Mouse (Mus musculus) lung, embryonic 14.5 days (tissue): ENCODE data around the gene Syk. TPM values are rescaled to one million over a fixed set of nuclear protein-coding genes. Genes with fewer than 3 reads are reported as not detected.
A peak's percentile ranks its signal among the peaks of the same experiment; 100 is the strongest.

ENCODE experiments used
- ATAC-seq: fragments of 200-750 bp; cut with Nextera tagmentation; 2 replicates; pipeline ENCODE4 v1.8.0; 2017; ENCODE audit warnings: mild to moderate bottlenecking, moderate TSS enrichment, moderate library complexity; ENCODE audit not compliant: insufficient read depth
- DNase-seq: peaks from one replicate; pipeline ENCODE4 v3.0.0-alpha.2; 2015
- H3K27ac ChIP-seq: fragments of 300-500 bp; sonication (generic); 2 replicates; pipeline ENCODE4 v1.5.1; 2014; ENCODE audit warnings: low read depth, mild to moderate bottlenecking, moderate library complexity
- H3K27me3 ChIP-seq: fragments of 300-500 bp; sonication (generic); 2 replicates; pipeline ENCODE4 v1.6.1; 2014; ENCODE audit warnings: low read length, control low read depth; ENCODE audit not compliant: insufficient read depth
- H3K36me3 ChIP-seq: fragments of 300-500 bp; sonication (generic); 2 replicates; pipeline ENCODE4 v1.6.1; 2014; ENCODE audit warnings: control low read depth; ENCODE audit not compliant: insufficient read depth
- H3K4me1 ChIP-seq: fragments of 300-500 bp; sonication (generic); 2 replicates; pipeline ENCODE4 v1.6.1; 2014; ENCODE audit warnings: antibody characterized with exemption, control low read depth; ENCODE audit not compliant: insufficient read depth
- H3K4me2 ChIP-seq: fragments of 300-500 bp; sonication (generic); 2 replicates; pipeline ENCODE4 v1.6.1; 2014; ENCODE audit warnings: mild to moderate bottlenecking
- H3K4me3 ChIP-seq: fragments of 300-500 bp; sonication (generic); 2 replicates; pipeline ENCODE4 v1.5.1; 2014; ENCODE audit warnings: low read depth, low read length
- H3K9ac ChIP-seq: fragments of 300-500 bp; sonication (generic); 2 replicates; pipeline ENCODE4 v1.6.1; 2014
- H3K9me3 ChIP-seq: fragments of 300-500 bp; sonication (generic); 2 replicates; pipeline ENCODE4 v1.6.1; 2016; ENCODE audit warnings: low read depth, low read length, control low read depth
- CTCF ChIP-seq: IDR thresholded peaks from 2 replicates; pipeline ENCODE4 v1.5.1; 2016; ENCODE audit warnings: antibody characterized with exemption, low read depth
- WGBS: fragments of 180-500 bp; shearing (Covaris S2); extraction: QIAGEN DNeasy Blood & Tissue Kit; methylation state at CpG from one replicate; pipeline ENCODE4 v1.1.7; 2014; 5-methylcytosine and 5-hydroxymethylcytosine counted together
- polyA plus RNA-seq: library from polyadenylated mRNA; unstranded; fragments of >200 nt; fragmentation: Nextera tagmentation; extraction: Ambion mirVana; gene quantifications from 2 replicates; pipeline ENCODE4 v1.2.1, GENCODE M21; 2014

Gene Syk
- polyA plus RNA-seq, 1 experiment from 2014 or later: 6.6 TPM

DNA sequence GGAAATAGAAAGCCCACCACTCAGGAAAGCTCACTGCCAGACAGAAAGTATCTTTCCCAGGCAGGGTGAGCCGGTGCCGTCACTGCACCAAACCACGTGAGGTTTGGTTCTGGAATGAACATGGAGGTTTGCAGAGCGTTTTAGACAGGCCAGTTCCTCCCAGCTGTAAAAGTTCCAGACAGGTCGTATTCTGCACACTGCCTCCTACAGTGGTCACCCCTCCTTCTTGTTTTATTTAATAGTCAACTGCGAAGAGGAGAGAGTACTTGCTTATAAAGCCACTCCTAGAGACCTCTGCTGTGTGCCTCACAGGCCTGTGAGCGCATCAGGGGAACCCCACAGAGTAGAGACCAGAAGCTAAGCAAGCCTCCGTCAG, 69.3 kb downstream of the Syk start:
- Histone ChIP-seq H3K27ac (no peak overlapping the region), H3K4me1 (no peaks in the 10 kb centered on the region), H3K9ac (no peak overlapping the region), H3K27me3 (no peaks in the 10 kb centered on the region), H3K36me3 (no peaks in the 10 kb centered on the region), H3K4me3 (no peak overlapping the region), H3K9me3 (no peaks in the 10 kb centered on the region), H3K4me2 (no peak overlapping the region)
- no peak for DNase-seq
- no peak for ATAC-seq
- 82% methylated on average over 8 of the region's 8 CpGs for WGBS
- no peak for TF ChIP-seq CTCF

DNA sequence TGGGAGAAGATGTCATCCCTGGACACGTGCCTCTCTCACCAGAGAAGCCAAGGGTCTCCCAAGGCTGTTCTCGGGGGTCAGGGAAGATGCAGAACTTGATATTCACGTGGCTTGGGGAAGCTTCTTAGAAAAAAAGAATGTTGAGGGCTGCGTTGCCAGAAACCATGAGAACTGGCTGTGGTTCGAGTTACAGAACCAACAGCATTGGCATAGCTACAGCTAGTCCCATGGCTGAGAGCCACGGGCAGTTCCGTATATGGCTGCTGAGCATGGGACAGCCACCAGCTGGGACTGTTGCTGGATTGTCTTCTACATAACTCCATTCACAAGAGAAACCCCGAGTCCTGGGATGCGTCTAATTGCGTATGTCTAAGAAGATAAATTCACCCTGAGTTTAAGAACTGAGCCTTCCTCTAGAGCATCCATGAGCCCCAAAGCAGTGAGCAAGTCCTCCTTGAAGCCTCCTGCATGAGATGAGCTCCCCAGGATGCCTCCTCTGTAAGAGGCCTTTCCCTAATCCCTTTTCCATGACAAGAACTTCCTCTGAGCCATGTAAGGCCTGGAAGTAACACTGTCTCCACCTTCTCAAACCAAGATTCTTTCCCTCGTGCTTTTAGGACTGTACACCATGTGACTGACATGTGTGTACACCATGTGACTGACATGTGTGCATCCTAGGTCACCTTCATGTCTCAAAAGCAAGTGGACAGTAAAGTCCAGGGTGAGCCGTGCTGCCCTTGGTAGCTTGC, 71.3 kb downstream of the Syk start:
- TF ChIP-seq CTCF: no peak
- Histone ChIP-seq H3K27ac (no peak overlapping the region), H3K27me3 (no peaks in the 10 kb centered on the region), H3K9me3 (no peaks in the 10 kb centered on the region), H3K9ac (no peak overlapping the region), H3K4me3 (no peak overlapping the region), H3K4me1 (no peaks in the 10 kb centered on the region), H3K36me3 (no peaks in the 10 kb centered on the region), H3K4me2 (no peak overlapping the region)
- DNase-seq (peak; percentile 63), ATAC-seq (no peak)
- 56% methylated on average over 12 of the region's 12 CpGs for WGBS

DNA sequence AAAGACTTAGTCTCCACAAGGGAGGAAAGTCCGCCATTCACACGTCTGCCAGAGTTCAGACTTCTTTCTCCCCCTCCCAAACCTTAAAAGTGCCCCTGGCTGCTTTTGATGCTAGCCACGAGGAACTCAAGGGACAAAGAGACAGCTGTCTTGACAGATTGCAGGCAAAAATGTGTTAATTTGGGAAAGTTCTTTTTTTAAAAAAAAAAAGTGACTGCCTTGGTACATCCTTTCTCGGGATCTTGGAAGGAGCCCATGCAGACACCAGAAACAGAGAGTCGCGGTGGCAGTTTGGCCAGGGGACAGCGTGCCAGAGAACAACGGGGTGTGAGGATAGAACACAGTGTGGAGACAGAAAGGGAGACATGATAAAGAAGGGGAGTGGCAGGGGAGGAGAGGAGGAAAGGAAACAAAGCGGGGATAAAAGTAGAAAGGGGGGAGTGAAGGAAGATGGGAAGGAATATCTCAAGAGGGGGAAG, 71.9 kb downstream of the Syk start:
- no peak for TF ChIP-seq CTCF
- Histone ChIP-seq H3K9me3 (no peaks in the 10 kb centered on the region), H3K4me3 (no peak overlapping the region), H3K4me1 (no peaks in the 10 kb centered on the region), H3K4me2 (no peak overlapping the region), H3K9ac (no peak overlapping the region), H3K27ac (no peak overlapping the region), H3K36me3 (no peaks in the 10 kb centered on the region), H3K27me3 (no peaks in the 10 kb centered on the region)
- DNase-seq: no peak
- WGBS: 32% methylated on average over 9 of the region's 9 CpGs
- no peak for ATAC-seq

DNA sequence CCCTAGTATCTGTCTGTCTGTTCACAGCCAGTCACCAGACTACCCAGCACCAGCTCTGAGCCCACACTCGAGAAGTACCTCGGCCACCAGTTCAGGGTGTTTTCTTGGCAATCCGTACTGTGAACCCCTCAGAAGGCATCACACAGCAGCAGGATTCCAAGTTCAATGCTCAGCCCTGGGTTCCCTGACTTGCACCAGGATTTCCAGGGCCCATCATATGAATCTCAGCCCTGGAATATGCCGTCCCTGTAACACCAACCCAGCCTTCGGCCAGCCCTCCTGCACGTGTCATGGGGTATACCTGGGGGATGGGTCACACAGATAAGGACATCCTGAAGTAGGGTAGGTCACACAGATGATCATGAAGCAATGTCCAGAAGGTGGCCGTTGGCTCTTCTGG, 75.0 kb downstream of the Syk start:
- Histone ChIP-seq H3K27ac (no peak overlapping the region), H3K9ac (no peak overlapping the region), H3K9me3 (no peaks in the 10 kb centered on the region), H3K27me3 (no peaks in the 10 kb centered on the region), H3K36me3 (no peaks in the 10 kb centered on the region), H3K4me3 (no peak overlapping the region), H3K4me2 (no peak overlapping the region), H3K4me1 (no peaks in the 10 kb centered on the region)
- ATAC-seq (no peak), DNase-seq (no peak)
- no peak for TF ChIP-seq CTCF
- 78% methylated on average over 7 of the region's 7 CpGs for WGBS

DNA sequence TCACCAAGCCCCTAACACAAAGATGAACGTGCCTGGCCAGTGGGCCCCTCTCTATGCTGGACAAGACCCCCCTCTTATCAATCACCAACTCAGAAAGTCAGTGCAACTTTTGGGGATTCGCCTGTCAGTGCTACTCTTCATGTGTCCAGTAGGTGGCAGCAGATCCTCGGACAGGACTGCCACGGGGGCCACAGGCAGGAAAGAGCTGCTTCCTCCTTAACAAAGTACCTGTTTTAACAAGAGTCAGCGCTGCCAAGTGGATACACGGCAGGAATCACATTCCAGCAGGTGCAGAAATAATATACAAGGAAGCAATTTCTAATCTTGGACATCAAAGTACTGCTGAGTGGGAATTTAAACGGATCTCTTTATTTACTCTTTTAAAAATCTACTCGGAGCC, 75.5 kb downstream of the Syk start:
- H3K9ac ChIP-seq: no peak overlapping the region
- WGBS: 2% methylated on average over 8 of the region's 8 CpGs
- no peaks in the 10 kb centered on the region for H3K9me3 ChIP-seq
- no peak overlapping the region for H3K4me3 ChIP-seq
- TF ChIP-seq CTCF: peak; percentile 98
- H3K27ac ChIP-seq: no peak overlapping the region
- peak overlapping the region; percentile 25; the same call in 1 of the 2 replicates for H3K4me2 ChIP-seq
- no peaks in the 10 kb centered on the region for H3K4me1 ChIP-seq
- no peaks in the 10 kb centered on the region for H3K27me3 ChIP-seq
- peak; percentile 65; the same call in 1 of the 2 replicates for ATAC-seq
- H3K36me3 ChIP-seq: no peaks in the 10 kb centered on the region
- peak; percentile 85 for DNase-seq

DNA sequence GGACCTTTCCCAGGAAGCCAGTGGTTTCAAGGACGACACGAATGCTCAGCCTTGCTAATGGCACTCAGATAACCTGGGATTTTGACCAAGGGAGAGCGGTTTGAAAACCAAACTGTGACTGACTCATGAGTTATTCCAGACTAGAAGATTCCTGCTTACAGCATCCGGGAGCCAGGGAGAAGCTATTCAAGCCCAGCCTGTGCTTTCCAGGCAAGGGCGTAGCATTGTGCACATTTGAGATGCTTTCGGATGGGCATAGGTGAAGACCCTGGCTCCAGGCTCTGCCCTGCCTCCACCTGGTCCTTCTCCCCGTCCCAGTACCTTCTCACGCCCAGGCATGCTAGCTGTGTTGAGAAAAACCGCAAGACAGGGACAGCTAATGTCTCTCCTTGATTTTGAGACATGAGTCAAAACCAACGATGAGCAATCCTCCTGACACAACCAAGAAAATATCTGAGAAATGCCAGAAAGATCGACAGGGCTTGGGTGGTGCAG, 76.2 kb downstream of the Syk start:
- H3K4me1 ChIP-seq: no peaks in the 10 kb centered on the region
- no peaks in the 10 kb centered on the region for H3K27me3 ChIP-seq
- no peak for ATAC-seq
- no peak overlapping the region for H3K4me3 ChIP-seq
- no peaks in the 10 kb centered on the region for H3K36me3 ChIP-seq
- H3K4me2 ChIP-seq: no peak overlapping the region
- no peak overlapping the region for H3K27ac ChIP-seq
- WGBS: 79% methylated on average over 11 of the region's 11 CpGs
- no peak for DNase-seq
- H3K9me3 ChIP-seq: no peaks in the 10 kb centered on the region
- H3K9ac ChIP-seq: no peak overlapping the region
- TF ChIP-seq CTCF: no peak

DNA sequence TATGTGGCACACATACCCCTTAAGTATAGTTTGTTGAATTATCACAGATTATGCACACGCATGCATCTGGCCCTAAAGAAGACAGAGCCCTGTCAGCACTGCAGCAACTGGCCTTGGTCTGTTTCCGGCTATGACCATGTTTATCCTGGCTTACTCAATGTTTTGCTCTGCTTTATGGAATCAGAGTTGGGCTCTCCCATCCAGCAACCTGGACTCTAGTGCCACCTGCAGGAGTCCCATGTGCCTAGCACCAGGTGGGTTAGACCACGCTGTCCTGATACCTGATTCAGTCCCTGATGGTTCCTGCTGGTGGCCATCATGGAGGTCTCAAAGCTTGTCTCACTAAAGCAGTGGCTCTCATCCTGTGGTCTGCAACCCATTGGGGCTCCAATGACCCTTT, 86.9 kb downstream of the Syk start:
- Histone ChIP-seq H3K4me3 (no peak overlapping the region), H3K9me3 (no peaks in the 10 kb centered on the region), H3K36me3 (no peaks in the 10 kb centered on the region), H3K27me3 (no peaks in the 10 kb centered on the region), H3K9ac (no peak overlapping the region), H3K27ac (no peak overlapping the region), H3K4me1 (no peaks in the 10 kb centered on the region), H3K4me2 (no peak overlapping the region)
- WGBS: 51% methylated on average over 3 of the region's 3 CpGs
- no peak for DNase-seq
- ATAC-seq: no peak
- TF ChIP-seq CTCF: peak; percentile 41; the same call in 1 of the 2 replicates
